Mouse (Mus musculus) naive thymus-derived CD4-positive, alpha-beta T cell, adult 2 months (primary cell): ENCODE results near the gene Gpr37l1.
"Not testable (repeated sequence)": the region's sequence is repeated elsewhere in the genome, so short reads cannot be mapped to it uniquely, and the experiment has no call there.

ENCODE experiments used
- DNase-seq: peaks from one replicate; pipeline ENCODE4 v3.0.0-alpha.2; 2011; ENCODE audit warnings: low read depth

Gpr37l1 gene

GRCm38 (mm10) chr1:135124573-135125363 lies 42.7 kb downstream of the Gpr37l1 start:
- DNase-seq = no peak

DNA sequence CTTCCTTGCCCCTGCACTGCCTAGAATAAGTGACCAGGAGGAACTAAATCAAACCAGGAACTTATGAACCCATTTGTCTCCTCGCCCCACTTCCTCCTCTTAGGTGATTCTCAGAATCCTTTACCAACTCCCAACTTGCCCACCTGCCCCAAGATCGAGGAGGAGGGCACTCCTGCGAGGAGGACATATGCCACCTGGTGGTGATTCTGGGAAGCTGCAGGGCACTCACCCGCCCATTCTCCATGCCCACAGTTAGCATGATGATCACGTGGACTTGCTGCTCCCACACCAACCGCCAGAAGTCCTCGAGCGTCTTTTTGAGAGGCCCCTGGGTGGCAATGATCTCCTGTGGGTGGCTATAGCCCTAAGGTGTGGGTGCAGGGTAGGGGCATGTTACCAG lies 54.8 kb downstream of the Gpr37l1 start:
- peak; percentile 89 for DNase-seq

- not testable (repeated sequence) for DNase-seq
Observed at GRCm38 (mm10) chr1:135111271-135111670, 56.2 kb downstream of the Gpr37l1 start.
